Mouse (Mus musculus): ENCODE results near the gene Chd4.

DNA sequence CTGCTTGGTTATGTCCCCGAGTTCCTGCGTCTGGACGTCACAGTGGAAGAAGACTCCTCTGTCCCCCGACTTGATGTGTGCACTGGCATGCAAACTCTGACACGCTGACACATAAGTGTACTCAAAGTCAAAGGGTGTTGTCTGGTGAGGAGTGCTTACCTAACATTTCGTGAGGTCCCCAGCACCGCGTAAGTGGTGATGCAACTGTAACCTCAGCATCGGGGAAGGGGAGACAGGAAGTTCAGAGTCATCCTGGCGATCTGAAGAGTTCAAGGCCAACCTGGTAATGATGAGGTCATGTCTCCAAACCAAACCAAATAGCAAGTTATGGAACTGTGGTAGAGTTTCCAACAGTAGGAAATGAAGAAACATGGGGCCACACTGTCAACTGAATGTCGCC, 16.8 kb downstream of the Chd4 start:
- no peak for TF ChIP-seq CTCF (IDR thresholded peaks at IDR 0.05; ENCODE audit: control insufficient read depth, insufficient read depth, insufficient replicate concordance, low read depth, low read length)
- TF ChIP-seq POLR2A (IDR thresholded peaks at IDR 0.05; ENCODE audit: control insufficient read depth, low read depth, low read length), result no peak
